Mouse (Mus musculus) liver, embryonic 15.5 days (tissue): Measurements from ENCODE around the gene Acot5. TPM values are rescaled to one million over a fixed set of nuclear protein-coding genes. Genes with fewer than 3 reads are reported as not detected.
"Not testable (repeated sequence)": the region's sequence is repeated elsewhere in the genome, so short reads cannot be mapped to it uniquely, and the experiment has no call there.

Source experiments
- ATAC-seq: fragments of 200-750 bp; cut with Nextera tagmentation; 2 replicates; pipeline ENCODE4 v1.8.0; 2017; ENCODE audit warnings: moderate number of reproducible peaks, mild to moderate bottlenecking, moderate library complexity; ENCODE audit not compliant: insufficient read depth
- H3K27ac ChIP-seq: fragments of 300-500 bp; sonication (generic); replicated peaks from 2 replicates; pipeline ENCODE4 v1.5.1; 2015; ENCODE audit warnings: mild to moderate bottlenecking, inconsistent platforms
- H3K27me3 ChIP-seq: fragments of 300-500 bp; sonication (generic); 2 replicates; pipeline ENCODE4 v1.6.1; 2015; ENCODE audit warnings: mild to moderate bottlenecking, inconsistent platforms
- H3K36me3 ChIP-seq: fragments of 300-500 bp; sonication (generic); replicated peaks from 2 replicates; pipeline ENCODE4 v1.6.1; 2015; ENCODE audit warnings: moderate library complexity, mild to moderate bottlenecking, inconsistent platforms
- H3K4me1 ChIP-seq: fragments of 300-500 bp; sonication (generic); replicated peaks from 2 replicates; pipeline ENCODE4 v1.6.1; 2015; ENCODE audit warnings: inconsistent platforms
- H3K4me2 ChIP-seq: fragments of 300-500 bp; sonication (generic); 2 replicates; pipeline ENCODE4 v1.6.1; 2015; ENCODE audit warnings: moderate library complexity, mild to moderate bottlenecking, inconsistent platforms
- H3K4me3 ChIP-seq: fragments of 300-500 bp; sonication (generic); replicated peaks from 2 replicates; pipeline ENCODE4 v1.5.1; 2015; ENCODE audit warnings: mild to moderate bottlenecking, inconsistent platforms
- H3K9ac ChIP-seq: fragments of 300-500 bp; sonication (generic); 2 replicates; pipeline ENCODE4 v1.6.1; 2015; ENCODE audit warnings: moderate library complexity, mild to moderate bottlenecking, inconsistent platforms
- H3K9me3 ChIP-seq: fragments of 300-500 bp; sonication (generic); replicated peaks from 2 replicates; pipeline ENCODE4 v1.6.1; 2016; ENCODE audit warnings: inconsistent platforms
- WGBS: fragments of 180-500 bp; shearing (Covaris S2); methylation state at CpG from one replicate; pipeline ENCODE4 v1.1.7; 2015; ENCODE audit warnings: mixed read lengths; ENCODE audit not compliant: insufficient replicate concordance; 5-methylcytosine and 5-hydroxymethylcytosine counted together
- polyA plus RNA-seq: library from polyadenylated mRNA; unstranded; fragments of >200 nt; fragmentation: Nextera tagmentation; extraction: Ambion mirVana; gene quantifications from 2 replicates; pipeline ENCODE4 v1.2.1, GENCODE M21; 2015

Acot5 gene
- polyA plus RNA-seq, result 0.06 TPM in 1 of 2 replicates, not detected in the other

DNA sequence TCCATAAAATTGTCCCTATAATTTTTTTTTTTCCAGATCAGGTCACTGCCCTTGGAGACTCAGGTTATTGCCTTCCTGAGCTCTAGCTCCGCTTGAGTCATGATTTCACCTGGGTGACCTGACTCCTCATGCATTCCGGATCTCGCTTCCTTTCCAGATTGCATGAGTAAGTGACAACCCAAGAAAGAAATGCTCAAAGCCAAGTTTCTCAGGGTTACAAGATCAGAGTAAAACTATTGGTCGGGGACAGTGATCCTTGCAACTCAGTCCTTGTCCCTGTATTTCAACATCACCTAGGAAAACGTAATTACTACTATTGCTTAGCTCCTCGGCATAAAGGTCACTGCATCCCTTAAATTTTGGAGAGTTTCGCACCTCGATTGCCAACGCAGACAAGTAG is at the start of gene Acot5:
Gene Acot5 (plus strand): TSS at position 340 of the 400 bp plus-strand sequence.
- Histone ChIP-seq H3K27ac (no peak within 1 kb of the TSS), H3K4me1 (no peaks in the 10 kb centered on the region), H3K9me3 (no peaks in the 10 kb centered on the region), H3K4me2 (peak within 1 kb of the TSS; percentile 56), H3K9ac (no peak within 1 kb of the TSS), H3K4me3 (peak within 1 kb of the TSS; percentile 31), H3K36me3 (no peaks in the 10 kb centered on the region), H3K27me3 (peaks cover 58% of the 10 kb centered on the region)
- WGBS, result 48% methylated on average over 9 of the region's 9 CpGs
- ATAC-seq, result no peak

DNA sequence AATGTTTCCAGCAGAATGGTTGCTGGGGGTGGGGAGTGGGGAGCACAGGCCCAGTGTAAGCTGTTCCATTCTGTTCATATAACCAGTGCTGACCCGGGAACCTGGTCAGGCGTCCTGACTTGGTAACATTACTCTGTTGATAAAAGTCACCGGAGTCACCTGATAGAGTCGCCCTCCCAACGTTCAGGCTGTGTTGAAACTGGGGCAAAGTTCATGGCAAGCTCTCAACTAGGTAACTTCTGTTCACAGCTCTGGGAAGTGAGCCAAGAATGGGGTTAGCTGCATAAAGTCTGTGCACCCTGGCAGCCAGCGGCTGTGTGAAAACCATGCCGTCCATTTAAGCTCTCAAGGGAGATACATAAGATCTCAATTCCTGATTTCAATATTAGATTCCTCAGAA is 48.6 kb upstream of the Acot5 start:
- H3K27me3 ChIP-seq, H3K36me3 ChIP-seq, H3K4me2 ChIP-seq, H3K9ac ChIP-seq, H3K27ac ChIP-seq, H3K4me3 ChIP-seq, H3K9me3 ChIP-seq, H3K4me1 ChIP-seq: not testable (repeated sequence)
- WGBS, result 50% methylated on average over 7 of the region's 7 CpGs
- ATAC-seq, result peak; percentile 81

DNA sequence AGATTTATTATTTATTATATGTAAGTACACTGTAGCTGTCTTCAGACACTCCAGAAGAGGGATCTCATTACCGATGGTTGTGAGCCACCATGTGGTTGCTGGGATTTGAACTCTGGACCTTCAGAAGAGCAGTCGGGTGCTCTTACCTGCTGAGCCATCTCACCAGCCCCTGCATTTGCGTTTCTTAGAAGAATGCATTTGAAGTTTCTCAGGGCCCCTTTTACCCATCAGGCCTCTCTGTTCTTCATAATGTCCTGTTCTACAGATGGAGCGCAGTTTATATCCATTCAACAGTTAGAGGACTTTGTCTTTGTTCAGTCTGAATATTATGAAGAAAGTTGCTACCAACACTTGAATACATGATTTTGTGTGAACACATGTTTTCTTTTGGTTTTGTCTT is 46.9 kb upstream of the Acot5 start:
- not testable (repeated sequence) for ATAC-seq, H3K9me3 ChIP-seq, H3K27me3 ChIP-seq, H3K4me3 ChIP-seq, H3K9ac ChIP-seq, H3K4me2 ChIP-seq, H3K4me1 ChIP-seq, H3K36me3 ChIP-seq, H3K27ac ChIP-seq
- 77% methylated on average over 4 of the region's 4 CpGs for WGBS

DNA sequence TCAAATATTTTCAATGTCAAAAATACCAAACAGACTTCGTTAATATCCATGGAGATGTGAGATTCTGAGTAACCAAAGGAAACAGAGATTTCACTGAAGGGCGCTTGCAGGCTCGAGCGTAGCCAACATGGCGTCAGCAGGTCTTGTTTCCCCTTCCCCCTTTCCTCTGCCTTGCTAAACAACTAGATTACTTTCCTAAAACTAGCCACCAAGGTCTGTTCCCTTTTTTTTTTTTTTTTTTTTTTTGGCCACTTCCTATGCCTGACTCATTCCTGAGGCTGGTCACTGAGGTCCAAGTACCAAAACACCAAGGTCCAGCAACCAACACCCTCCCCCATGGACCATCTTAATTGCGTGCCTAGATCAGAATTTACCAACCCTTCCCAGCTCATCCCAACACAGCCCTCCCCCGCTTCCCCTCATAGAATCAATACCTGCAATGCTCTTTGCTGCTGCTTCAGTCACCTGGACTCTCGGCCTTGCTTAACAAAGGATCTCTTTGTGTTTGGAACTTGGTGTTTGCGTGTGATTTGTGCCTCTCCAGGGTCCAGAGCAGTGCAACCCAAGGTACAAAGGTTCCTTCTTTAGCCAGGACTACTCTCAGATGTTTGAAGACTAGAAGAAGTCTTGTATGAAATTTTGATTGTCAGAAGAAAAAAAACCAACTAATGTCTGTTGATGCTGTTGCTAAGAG is 45.9 kb upstream of the Acot5 start:
- no peak overlapping the region for H3K4me3 ChIP-seq
- H3K4me1 ChIP-seq, result peaks cover 7% of the 10 kb centered on the region; the same call in 1 of the 2 replicates
- H3K9me3 ChIP-seq, result no peaks in the 10 kb centered on the region
- no peak overlapping the region for H3K4me2 ChIP-seq
- no peak for ATAC-seq
- H3K27me3 ChIP-seq, result no peaks in the 10 kb centered on the region
- no peak overlapping the region for H3K27ac ChIP-seq
- no peak overlapping the region for H3K9ac ChIP-seq
- no peaks in the 10 kb centered on the region for H3K36me3 ChIP-seq
- 59% methylated on average over 9 of the region's 9 CpGs for WGBS

DNA sequence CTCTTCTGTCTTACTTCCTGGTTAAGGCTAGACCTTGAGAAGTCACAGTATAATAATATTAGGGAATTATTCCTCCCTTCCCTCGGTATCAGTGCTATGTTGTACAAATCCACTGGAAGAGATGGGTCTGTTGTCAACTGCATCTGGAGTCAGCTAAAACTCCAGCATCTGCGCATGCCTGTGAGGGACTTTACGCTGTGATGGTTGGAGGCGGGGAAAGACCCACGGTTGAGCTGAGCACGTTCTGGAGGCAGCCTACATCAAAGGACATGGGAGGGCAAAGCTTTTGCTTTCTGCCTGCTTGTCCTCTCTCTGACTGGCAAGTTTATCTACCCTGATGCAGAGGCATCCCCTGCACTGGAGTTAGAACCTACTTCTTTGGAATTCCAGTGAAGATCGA is 43.2 kb upstream of the Acot5 start:
- Histone ChIP-seq H3K9ac (no peak overlapping the region), H3K4me1 (peaks cover 7% of the 10 kb centered on the region; the same call in 1 of the 2 replicates), H3K27ac (no peak overlapping the region), H3K4me2 (no peak overlapping the region), H3K4me3 (no peak overlapping the region), H3K9me3 (no peaks in the 10 kb centered on the region), H3K27me3 (no peaks in the 10 kb centered on the region), H3K36me3 (no peaks in the 10 kb centered on the region)
- no peak for ATAC-seq
- 74% methylated on average over 7 of the region's 7 CpGs for WGBS

DNA sequence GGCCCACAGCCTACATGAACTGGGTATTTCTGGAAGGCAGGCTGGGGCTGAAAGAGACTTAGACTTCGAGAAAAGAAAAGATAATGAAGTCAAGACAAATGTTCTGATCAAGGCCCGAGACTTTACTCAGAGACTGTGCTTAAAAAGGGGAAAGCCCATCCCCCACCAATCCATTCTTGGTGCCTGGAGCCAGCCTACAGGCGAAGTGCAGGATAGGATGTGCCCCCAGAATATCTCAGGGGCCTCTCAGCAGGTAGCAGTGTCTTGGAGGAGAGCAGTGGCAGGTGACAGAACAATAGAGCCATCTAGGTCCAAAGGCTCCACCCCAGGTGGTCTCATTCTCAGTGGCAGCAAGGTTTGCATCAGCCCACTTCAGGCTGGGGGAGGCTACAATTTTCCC is 40.8 kb upstream of the Acot5 start:
- H3K9me3 ChIP-seq, ATAC-seq, H3K4me2 ChIP-seq, H3K4me1 ChIP-seq, H3K4me3 ChIP-seq, H3K27me3 ChIP-seq, H3K9ac ChIP-seq, H3K36me3 ChIP-seq, H3K27ac ChIP-seq: not testable (repeated sequence)
- 47% methylated on average over 3 of the region's 3 CpGs for WGBS

DNA sequence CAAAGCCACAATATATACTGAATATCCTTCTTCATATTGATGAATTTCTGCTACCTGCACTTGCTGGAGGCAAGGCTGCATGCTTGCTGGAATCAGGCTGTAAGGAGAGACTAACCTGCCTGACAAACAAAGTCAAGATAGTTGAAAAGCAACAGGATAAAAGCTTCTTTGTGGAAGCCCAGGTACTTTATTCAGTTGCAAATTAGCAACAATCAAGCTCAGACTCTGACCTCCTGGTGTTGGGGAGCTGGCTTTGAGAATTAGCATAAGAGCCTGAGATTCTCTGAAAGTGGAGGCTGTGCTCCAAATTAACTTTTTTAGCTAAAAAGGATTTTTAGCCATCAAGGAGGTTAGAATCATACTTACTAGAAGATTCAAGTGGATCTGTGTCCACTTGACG is 40.1 kb upstream of the Acot5 start:
- not testable (repeated sequence) for ATAC-seq, H3K4me2 ChIP-seq, H3K36me3 ChIP-seq, H3K27ac ChIP-seq, H3K4me3 ChIP-seq, H3K9me3 ChIP-seq, H3K27me3 ChIP-seq, H3K9ac ChIP-seq, H3K4me1 ChIP-seq
- 92% methylated on average over 1 of the region's 1 CpGs for WGBS

- H3K9me3 ChIP-seq, result no peaks in the 10 kb centered on the region
- H3K9ac ChIP-seq, result no peak overlapping the region
- ATAC-seq, result no peak
- H3K27me3 ChIP-seq, result no peaks in the 10 kb centered on the region
- no peak overlapping the region for H3K4me2 ChIP-seq
- H3K4me3 ChIP-seq, result no peak overlapping the region
- WGBS, result 33% methylated on average over 4 of the region's 4 CpGs
- no peaks in the 10 kb centered on the region for H3K36me3 ChIP-seq
- peaks cover 11% of the 10 kb centered on the region for H3K4me1 ChIP-seq
- no peak overlapping the region for H3K27ac ChIP-seq
Observed at GRCm38 (mm10) chr12:84030659-84031332, 38.3 kb upstream of the Acot5 start.

DNA sequence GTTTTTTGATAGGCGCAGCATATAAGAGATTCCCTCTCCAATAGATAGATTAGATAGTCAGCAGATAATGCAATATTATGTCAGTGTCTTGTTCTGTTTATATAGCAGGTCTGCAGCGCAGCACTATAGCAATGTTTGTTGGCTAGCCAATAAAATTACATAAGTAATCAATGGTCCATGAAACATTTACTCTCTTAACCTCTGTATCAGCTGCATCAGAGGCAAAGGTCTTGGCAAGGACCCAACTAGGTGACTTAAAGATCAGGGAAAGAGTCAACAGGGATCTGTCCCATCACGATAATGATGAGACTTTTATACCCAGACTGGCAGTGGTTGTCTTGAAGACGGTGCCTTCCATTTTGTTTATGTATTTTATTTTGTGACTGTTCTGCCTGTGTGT is 36.3 kb upstream of the Acot5 start:
- peaks cover 6% of the 10 kb centered on the region for H3K27me3 ChIP-seq
- H3K9ac ChIP-seq, result no peak overlapping the region
- H3K27ac ChIP-seq, result no peak overlapping the region
- no peak overlapping the region for H3K4me2 ChIP-seq
- WGBS, result 61% methylated on average over 4 of the region's 4 CpGs
- H3K36me3 ChIP-seq, result no peaks in the 10 kb centered on the region
- peak; percentile 47 for ATAC-seq
- H3K4me3 ChIP-seq, result no peak overlapping the region
- H3K9me3 ChIP-seq, result no peaks in the 10 kb centered on the region
- H3K4me1 ChIP-seq, result peaks cover 11% of the 10 kb centered on the region

DNA sequence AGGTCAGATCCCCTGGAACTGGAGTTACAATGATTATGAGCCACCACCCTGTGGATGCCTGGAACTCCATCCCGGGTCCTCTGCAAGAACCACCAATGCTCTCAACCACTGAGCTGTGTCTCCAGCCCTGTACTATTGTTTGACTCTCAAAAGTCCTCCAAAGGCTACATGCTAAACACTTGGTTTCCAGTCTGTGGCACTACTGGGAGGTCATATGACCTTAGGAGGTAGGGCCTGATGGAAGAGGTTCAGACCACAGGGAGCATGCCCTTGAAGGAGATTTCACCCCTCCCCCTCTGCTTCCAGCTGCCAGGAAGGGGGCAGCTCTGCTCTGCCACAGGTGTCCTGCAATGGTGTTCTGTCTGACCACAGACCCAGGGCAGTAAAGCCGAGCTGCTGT is 35.8 kb upstream of the Acot5 start:
- 0 out of 2 replicates have a peak, but pooled peaks have one; percentile 17 for ATAC-seq
- whole genome bisulfite sequencing, result 34% methylated on average over 2 of the region's 2 CpGs

GRCm38 (mm10) chr12:84034108-84034507 is 35.0 kb upstream of the Acot5 start:
- WGBS, result 14% methylated on average over 4 of the region's 4 CpGs
- Histone ChIP-seq H3K4me3 (no peak overlapping the region), H3K27me3 (peaks cover 18% of the 10 kb centered on the region), H3K9ac (no peak overlapping the region), H3K27ac (no peak overlapping the region), H3K4me2 (no peak overlapping the region), H3K4me1 (peaks cover 11% of the 10 kb centered on the region), H3K9me3 (no peaks in the 10 kb centered on the region), H3K36me3 (no peaks in the 10 kb centered on the region)
- ATAC-seq, result no peak

More for the DNA sequence above, 35.8 kb upstream of the Acot5 start:
- H3K27ac ChIP-seq, H3K4me2 ChIP-seq, H3K36me3 ChIP-seq, H3K9me3 ChIP-seq, H3K4me3 ChIP-seq, H3K9ac ChIP-seq: not testable (repeated sequence)
- peaks cover 10% of the 10 kb centered on the region for H3K27me3 ChIP-seq
- H3K4me1 ChIP-seq, result peaks cover 11% of the 10 kb centered on the region
